Mouse (Mus musculus) heart, embryonic 16.5 days (tissue): ENCODE data around the gene Ccdc121. TPM values are rescaled to one million over a fixed set of nuclear protein-coding genes. Genes with fewer than 3 reads are reported as not detected.
A peak's percentile ranks its signal among the peaks of the same experiment; 100 is the strongest.

Experiments
- ATAC-seq: fragments of 200-750 bp; cut with Nextera tagmentation; replicated peaks from 2 replicates; pipeline ENCODE4 v1.8.0; 2017; ENCODE audit warnings: moderate number of reproducible peaks; ENCODE audit not compliant: insufficient read depth, low FRiP score; ENCODE audit errors: extremely low read depth
- H3K27ac ChIP-seq: fragments of 300-500 bp; sonication (generic); 2 replicates; pipeline ENCODE4 v1.5.1; 2014; ENCODE audit warnings: mild to moderate bottlenecking, low read length, control low read depth, moderate library complexity
- H3K27me3 ChIP-seq: fragments of 300-500 bp; sonication (generic); 2 replicates; pipeline ENCODE4 v1.6.1; 2014; ENCODE audit warnings: low read length, mixed read lengths; ENCODE audit not compliant: control insufficient read depth, insufficient read depth
- H3K36me3 ChIP-seq: fragments of 300-500 bp; sonication (generic); 2 replicates; pipeline ENCODE4 v1.6.1; 2014; ENCODE audit not compliant: control insufficient read depth, insufficient read depth
- H3K4me1 ChIP-seq: fragments of 300-500 bp; sonication (generic); 2 replicates; pipeline ENCODE4 v1.6.1; 2014; ENCODE audit warnings: low read length, mixed read lengths; ENCODE audit not compliant: control insufficient read depth, insufficient read depth
- H3K4me2 ChIP-seq: fragments of 300-500 bp; sonication (generic); 2 replicates; pipeline ENCODE4 v1.6.1; 2014; ENCODE audit warnings: low read depth, mild to moderate bottlenecking, control low read depth, low read length
- H3K4me3 ChIP-seq: fragments of 300-500 bp; sonication (generic); 2 replicates; pipeline ENCODE4 v1.5.1; 2014; ENCODE audit warnings: mild to moderate bottlenecking, control low read depth, low read length
- H3K9ac ChIP-seq: fragments of 300-500 bp; sonication (generic); 2 replicates; pipeline ENCODE4 v1.6.1; 2014; ENCODE audit warnings: low read length, control low read depth
- H3K9me3 ChIP-seq: fragments of 300-500 bp; sonication (generic); replicated peaks from 2 replicates; pipeline ENCODE4 v1.6.1; 2016; ENCODE audit warnings: low read length; ENCODE audit not compliant: control insufficient read depth
- WGBS: fragments of 180-500 bp; shearing (Covaris S2); extraction: QIAGEN DNeasy Blood & Tissue Kit; methylation state at CpG from one replicate; pipeline ENCODE4 v1.1.7; 2014; 5-methylcytosine and 5-hydroxymethylcytosine counted together
- polyA plus RNA-seq: library from polyadenylated mRNA; unstranded; fragments of >200 nt; fragmentation: Nextera tagmentation; extraction: Ambion mirVana; gene quantifications from 2 replicates; pipeline ENCODE4 v1.2.1, GENCODE M21; 2015

The Ccdc121 gene
- polyA plus RNA-seq, 1 experiment from 2014 or later, result 0.25 TPM

- 65% methylated on average over 5 of the region's 5 CpGs for WGBS
- Histone ChIP-seq H3K4me3 (no peak overlapping the region), H3K4me2 (no peak overlapping the region)
Measured at GRCm38 (mm10) chr1:181543711-181544383, 32.6 kb upstream of the Ccdc121 start.

DNA sequence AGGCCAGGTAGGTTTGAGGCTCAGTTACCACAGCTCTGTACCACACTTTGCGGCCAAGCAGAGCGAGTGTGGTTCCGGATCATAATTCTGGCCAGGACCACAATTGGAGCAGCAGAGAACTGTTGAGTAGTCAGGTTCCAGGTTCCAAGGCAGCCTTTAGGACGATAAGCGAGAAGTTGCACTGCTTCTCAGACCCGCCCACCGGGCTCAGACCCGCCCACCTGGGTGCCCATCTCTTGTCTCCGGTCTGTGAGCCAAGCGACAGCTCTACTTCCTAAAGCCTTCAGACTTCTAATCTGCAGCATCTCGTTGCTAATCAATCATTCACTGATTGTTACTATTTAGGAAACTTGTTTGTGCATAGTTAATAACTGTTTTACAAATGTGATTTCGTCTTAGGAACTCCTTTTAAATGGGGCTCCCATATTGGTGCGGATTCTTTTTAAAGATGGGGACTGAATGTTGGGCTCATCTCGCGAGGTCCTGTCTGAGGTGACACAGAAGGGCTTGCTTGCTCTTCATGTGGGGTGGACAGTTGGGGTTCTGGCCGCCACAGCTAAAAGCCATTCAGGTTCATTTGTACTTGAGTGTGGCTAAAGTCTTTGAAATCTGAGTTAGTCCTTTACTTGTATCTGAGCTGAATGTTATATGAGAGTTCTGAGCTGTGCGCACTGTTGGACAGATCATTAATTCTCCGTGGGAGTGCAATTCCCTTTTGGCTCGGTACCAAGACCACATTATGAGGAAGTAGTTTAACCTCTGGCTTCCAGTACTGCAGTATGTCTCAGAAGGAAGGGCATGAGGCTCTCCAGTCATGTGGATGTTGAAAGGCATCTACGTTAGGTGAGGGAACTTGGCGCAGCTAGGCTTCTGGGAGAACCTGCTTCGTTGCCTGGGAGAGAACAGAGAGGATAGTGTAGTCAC lies 28.9 kb upstream of the Ccdc121 start:
- Histone ChIP-seq H3K27me3 (0 out of 2 replicates have a peak, but pooled peaks cover 3% of the 10 kb centered on the region), H3K27ac (no peak overlapping the region), H3K9me3 (no peaks in the 10 kb centered on the region), H3K4me3 (no peak overlapping the region), H3K4me1 (peaks cover 9% of the 10 kb centered on the region), H3K36me3 (no peaks in the 10 kb centered on the region), H3K4me2 (no peak overlapping the region), H3K9ac (no peak overlapping the region)
- WGBS, result 62% methylated on average over 22 of the region's 22 CpGs
- ATAC-seq, result no peak

More at GRCm38 (mm10) chr1:181543711-181544383, 32.6 kb upstream of the Ccdc121 start:
- Histone ChIP-seq H3K27me3 (0 out of 2 replicates have a peak, but pooled peaks cover 3% of the 10 kb centered on the region), H3K9ac (no peak overlapping the region), H3K36me3 (no peaks in the 10 kb centered on the region), H3K27ac (no peak overlapping the region), H3K9me3 (no peaks in the 10 kb centered on the region), H3K4me1 (peaks cover 2% of the 10 kb centered on the region; the same call in 1 of the 2 replicates)
- no peak for ATAC-seq

- Histone ChIP-seq H3K9me3 (no peaks in the 10 kb centered on the region), H3K4me1 (peaks cover 13% of the 10 kb centered on the region), H3K36me3 (no peaks in the 10 kb centered on the region), H3K4me2 (no peak overlapping the region), H3K27ac (no peak overlapping the region), H3K27me3 (no peaks in the 10 kb centered on the region), H3K9ac (no peak overlapping the region), H3K4me3 (no peak overlapping the region)
- WGBS, result 80% methylated on average over 9 of the region's 9 CpGs
- ATAC-seq, result no peak
Measured at GRCm38 (mm10) chr1:181537627-181538525, 26.6 kb upstream of the Ccdc121 start.

DNA sequence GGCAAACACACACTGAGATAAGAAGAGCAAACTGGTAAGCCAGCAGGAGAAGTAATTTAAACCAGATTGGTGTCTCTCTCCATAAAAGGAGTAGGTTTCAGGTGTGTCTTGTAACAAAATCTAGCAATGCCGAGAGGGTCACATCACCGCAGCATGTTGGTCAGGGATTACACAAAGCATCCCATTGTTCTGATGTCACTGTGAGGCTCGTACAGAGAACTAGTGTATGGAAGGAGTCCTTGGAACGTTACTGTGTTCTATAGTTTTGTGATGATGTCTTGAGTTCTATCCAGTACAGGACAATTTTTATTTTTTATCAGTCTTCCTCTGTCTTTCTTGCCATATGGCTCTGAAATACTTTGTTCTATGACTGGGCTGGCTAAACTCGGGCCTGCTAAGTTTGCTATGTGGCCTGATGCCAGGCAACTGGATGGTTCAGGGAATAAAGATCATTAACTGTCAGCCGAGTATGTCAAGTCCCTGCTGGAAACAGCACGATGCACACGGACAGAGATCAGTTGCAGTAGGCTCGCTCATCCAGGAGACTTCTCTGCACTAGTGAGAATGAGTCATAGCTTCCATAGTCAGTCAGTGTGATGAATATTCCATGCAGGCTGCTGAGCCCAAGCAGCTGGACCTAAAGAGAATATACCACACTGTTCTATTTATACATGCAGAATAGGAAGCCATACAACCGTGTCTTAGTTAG lies 24.1 kb upstream of the Ccdc121 start:
- ATAC-seq, result peak; percentile 52
- peaks cover 13% of the 10 kb centered on the region for H3K4me1 ChIP-seq
- H3K4me2 ChIP-seq, result no peak overlapping the region
- H3K9me3 ChIP-seq, result no peaks in the 10 kb centered on the region
- H3K9ac ChIP-seq, result no peak overlapping the region
- no peaks in the 10 kb centered on the region for H3K36me3 ChIP-seq
- 31% methylated on average over 10 of the region's 10 CpGs for WGBS
- no peak overlapping the region for H3K4me3 ChIP-seq
- no peak overlapping the region; the same call in 1 of the 2 replicates for H3K27ac ChIP-seq
- H3K27me3 ChIP-seq, result no peaks in the 10 kb centered on the region

GRCm38 (mm10) chr1:181529368-181529767 lies 18.1 kb upstream of the Ccdc121 start:
- H3K36me3 ChIP-seq, result no peaks in the 10 kb centered on the region
- peaks cover 4% of the 10 kb centered on the region for H3K4me1 ChIP-seq
- WGBS, result 49% methylated on average over 4 of the region's 4 CpGs
- no peak overlapping the region for H3K4me2 ChIP-seq
- no peaks in the 10 kb centered on the region for H3K27me3 ChIP-seq
- no peak overlapping the region for H3K4me3 ChIP-seq
- H3K27ac ChIP-seq, result 0 out of 2 replicates have a peak overlapping the region, but pooled peaks have one; percentile 18
- H3K9ac ChIP-seq, result no peak overlapping the region
- no peaks in the 10 kb centered on the region for H3K9me3 ChIP-seq
- ATAC-seq, result peak; percentile 72

- WGBS, result 58% methylated on average over 5 of the region's 5 CpGs
Measured at GRCm38 (mm10) chr1:181525996-181526395, 14.7 kb upstream of the Ccdc121 start.

DNA sequence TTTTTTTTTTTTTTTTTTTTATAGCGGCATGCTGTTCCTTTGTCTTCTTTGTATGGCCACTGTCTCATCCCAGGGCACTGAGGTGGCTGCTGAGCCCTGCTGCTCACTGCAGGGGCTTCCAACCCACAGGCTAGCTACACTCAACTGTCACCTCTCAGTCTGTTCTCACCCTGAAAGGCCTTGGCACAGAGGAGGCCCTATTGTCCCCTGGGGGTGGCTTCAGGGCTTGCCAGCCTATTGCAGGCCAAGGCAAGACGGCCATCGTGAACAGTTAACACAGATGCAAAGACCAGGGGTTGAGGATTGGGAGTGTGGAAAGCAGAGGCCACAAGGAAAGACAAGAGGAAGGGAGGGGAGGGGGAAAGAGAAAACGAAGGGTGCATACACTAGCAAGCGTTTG lies 12.6 kb upstream of the Ccdc121 start:
- H3K4me1 ChIP-seq, result no peaks in the 10 kb centered on the region
- 54% methylated on average over 5 of the region's 5 CpGs for WGBS
- ATAC-seq, result no peak
- H3K27me3 ChIP-seq, result no peaks in the 10 kb centered on the region
- H3K4me3 ChIP-seq, result no peak overlapping the region
- H3K4me2 ChIP-seq, result no peak overlapping the region
- no peak overlapping the region for H3K27ac ChIP-seq
- no peak overlapping the region for H3K9ac ChIP-seq
- H3K9me3 ChIP-seq, result no peaks in the 10 kb centered on the region
- H3K36me3 ChIP-seq, result no peaks in the 10 kb centered on the region

More at GRCm38 (mm10) chr1:181525996-181526395, 14.7 kb upstream of the Ccdc121 start:
- H3K36me3 ChIP-seq, result no peaks in the 10 kb centered on the region
- H3K27ac ChIP-seq, result no peak overlapping the region
- H3K4me3 ChIP-seq, result no peak overlapping the region
- peaks cover 4% of the 10 kb centered on the region for H3K4me1 ChIP-seq
- H3K9me3 ChIP-seq, result no peaks in the 10 kb centered on the region
- H3K4me2 ChIP-seq, result no peak overlapping the region
- no peak for ATAC-seq
- no peaks in the 10 kb centered on the region for H3K27me3 ChIP-seq
- H3K9ac ChIP-seq, result no peak overlapping the region

DNA sequence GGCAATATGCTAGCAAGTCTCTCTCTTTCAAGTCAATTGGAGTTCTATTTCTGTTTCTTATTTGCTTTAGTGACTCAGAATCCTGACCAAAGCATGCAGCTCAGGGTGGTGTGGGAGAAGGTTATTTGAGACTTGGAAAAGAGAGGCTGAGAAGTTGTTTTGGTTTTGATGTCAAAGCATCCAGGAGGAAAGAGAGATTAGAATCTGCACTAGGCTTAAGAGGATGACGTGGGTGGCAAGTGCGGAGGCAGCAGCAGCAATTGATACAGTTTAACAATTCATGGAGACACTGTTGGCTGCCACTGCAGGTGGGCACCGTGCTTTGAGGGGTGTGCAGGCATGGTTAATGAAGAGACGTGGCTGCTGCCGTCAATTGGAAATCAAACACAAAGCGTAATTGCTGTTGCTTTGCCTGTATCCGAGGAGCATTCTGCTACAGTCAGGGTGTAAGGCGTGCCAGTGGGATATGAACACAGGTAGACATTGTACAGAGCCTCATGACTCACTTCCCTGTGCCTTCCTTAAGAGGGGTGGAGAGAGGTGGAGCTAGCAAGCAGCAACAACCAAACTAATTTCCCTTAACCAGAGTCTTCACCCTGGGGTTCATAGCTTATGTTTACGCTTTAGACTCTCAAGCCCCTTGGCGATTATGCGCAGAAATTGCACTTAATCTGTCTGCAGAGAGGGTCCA lies 10.3 kb upstream of the Ccdc121 start:
- Histone ChIP-seq H3K27me3 (no peaks in the 10 kb centered on the region), H3K36me3 (no peaks in the 10 kb centered on the region), H3K4me2 (no peak overlapping the region), H3K9me3 (no peaks in the 10 kb centered on the region), H3K4me3 (no peak overlapping the region), H3K4me1 (no peaks in the 10 kb centered on the region), H3K27ac (no peak overlapping the region), H3K9ac (no peak overlapping the region)
- WGBS, result 66% methylated on average over 11 of the region's 11 CpGs
- no peak for ATAC-seq
